Mouse (Mus musculus): Measurements from ENCODE around the gene Gm15446.
"Not testable (repeated sequence)": the region's sequence is repeated elsewhere in the genome, so short reads cannot be mapped to it uniquely, and the experiment has no call there.

The Gm15446 gene

GRCm38 (mm10) chr5:109923261-109924071, at the start of gene Gm15446:
Gm15446 (plus strand) TSS chr5:109923400.
- DNase-seq (ENCODE audit: low read depth, low spot score) = peak; percentile 73

- DNase-seq (ENCODE audit: low read depth, low spot score) = not testable (repeated sequence)
Measured at GRCm38 (mm10) chr5:109924129-109924528, 929 bp downstream of the Gm15446 start.

GRCm38 (mm10) chr5:109924936-109925335, 1.7 kb downstream of the Gm15446 start:
- DNase-seq (ENCODE audit: low read depth, low spot score) = no peak

- no peak for DNase-seq (ENCODE audit: low read depth, low spot score)
Measured at GRCm38 (mm10) chr5:109950281-109950680, 27.1 kb downstream of the Gm15446 start.

- not testable (repeated sequence) for DNase-seq (ENCODE audit: low read depth, low spot score)
Measured at GRCm38 (mm10) chr5:109980743-109981142, 57.5 kb downstream of the Gm15446 start.
